Mouse (Mus musculus) midbrain, embryonic 12.5 days (tissue): Measurements from ENCODE around the gene Gdf9. TPM values are rescaled to one million over a fixed set of nuclear protein-coding genes. Genes with fewer than 3 reads are reported as not detected.
A peak's percentile ranks its signal among the peaks of the same experiment; 100 is the strongest.

Experiments used
- ATAC-seq: fragments of 200-750 bp; cut with Nextera tagmentation; 2 replicates; pipeline ENCODE4 v1.8.0; 2017; ENCODE audit warnings: low read depth, moderate TSS enrichment, moderate library complexity; ENCODE audit not compliant: low FRiP score
- H3K27ac ChIP-seq: fragments of 300-500 bp; sonication (generic); replicated peaks from 2 replicates; pipeline ENCODE4 v1.5.1; 2016; ENCODE audit warnings: mild to moderate bottlenecking
- H3K27me3 ChIP-seq: fragments of 300-500 bp; sonication (generic); 2 replicates; pipeline ENCODE4 v1.6.1; 2016; ENCODE audit warnings: mild to moderate bottlenecking
- H3K36me3 ChIP-seq: fragments of 300-500 bp; sonication (generic); 2 replicates; pipeline ENCODE4 v1.6.1; 2016
- H3K4me1 ChIP-seq: fragments of 300-500 bp; sonication (generic); 2 replicates; pipeline ENCODE4 v1.6.1; 2016
- H3K4me2 ChIP-seq: fragments of 300-500 bp; sonication (generic); replicated peaks from 2 replicates; pipeline ENCODE4 v1.6.1; 2016; ENCODE audit warnings: mild to moderate bottlenecking, moderate library complexity
- H3K4me3 ChIP-seq: fragments of 300-500 bp; sonication (generic); 2 replicates; pipeline ENCODE4 v1.5.1; 2016; ENCODE audit warnings: mild to moderate bottlenecking
- H3K9ac ChIP-seq: fragments of 300-500 bp; sonication (generic); replicated peaks from 2 replicates; pipeline ENCODE4 v1.6.1; 2016; ENCODE audit warnings: mild to moderate bottlenecking, moderate library complexity
- H3K9me3 ChIP-seq: fragments of 300-500 bp; sonication (generic); 2 replicates; pipeline ENCODE4 v1.6.1; 2016; ENCODE audit warnings: mild to moderate bottlenecking
- WGBS: fragments of 180-500 bp; shearing (Covaris S2); methylation state at CpG from one replicate; pipeline ENCODE4 v1.1.7; 2016; 5-methylcytosine and 5-hydroxymethylcytosine counted together
- polyA plus RNA-seq: library from polyadenylated mRNA; unstranded; fragments of >200 nt; fragmentation: Nextera tagmentation; extraction: Ambion mirVana; gene quantifications from 2 replicates; pipeline ENCODE4 v1.2.1, GENCODE M21; 2016

The Gdf9 gene
- polyA plus RNA-seq, 1 experiment from 2014 or later = 3.0 TPM

DNA sequence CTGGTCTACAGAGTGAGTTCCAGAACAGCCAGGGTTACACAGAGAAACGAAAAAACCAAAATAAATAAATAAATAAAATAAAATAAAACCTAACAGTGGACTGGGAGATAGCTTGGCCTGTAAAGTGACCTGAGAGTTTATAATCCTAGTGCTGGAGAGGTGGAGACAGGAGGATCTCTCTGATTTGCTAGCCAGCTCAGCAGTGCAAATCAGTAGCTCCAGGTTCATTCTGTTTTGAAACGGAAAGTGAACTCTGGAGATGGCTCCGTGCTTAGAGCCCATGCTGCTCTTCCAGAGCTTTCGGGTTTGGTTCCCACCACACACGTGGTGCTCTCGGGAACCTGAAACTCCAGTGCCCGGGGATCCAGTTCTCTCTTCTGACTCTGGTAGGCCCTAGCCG, 17.2 kb downstream of the Gdf9 start:
- ATAC-seq = no peak
- H3K4me2 ChIP-seq = no peak overlapping the region
- no peaks in the 10 kb centered on the region for H3K9me3 ChIP-seq
- H3K4me3 ChIP-seq = no peak overlapping the region
- no peaks in the 10 kb centered on the region for H3K4me1 ChIP-seq
- no peak overlapping the region for H3K27ac ChIP-seq
- H3K9ac ChIP-seq = no peak overlapping the region
- H3K36me3 ChIP-seq = no peaks in the 10 kb centered on the region
- peaks cover 4% of the 10 kb centered on the region; the same call in 1 of the 2 replicates for H3K27me3 ChIP-seq
- WGBS = 88% methylated on average over 8 of the region's 8 CpGs

DNA sequence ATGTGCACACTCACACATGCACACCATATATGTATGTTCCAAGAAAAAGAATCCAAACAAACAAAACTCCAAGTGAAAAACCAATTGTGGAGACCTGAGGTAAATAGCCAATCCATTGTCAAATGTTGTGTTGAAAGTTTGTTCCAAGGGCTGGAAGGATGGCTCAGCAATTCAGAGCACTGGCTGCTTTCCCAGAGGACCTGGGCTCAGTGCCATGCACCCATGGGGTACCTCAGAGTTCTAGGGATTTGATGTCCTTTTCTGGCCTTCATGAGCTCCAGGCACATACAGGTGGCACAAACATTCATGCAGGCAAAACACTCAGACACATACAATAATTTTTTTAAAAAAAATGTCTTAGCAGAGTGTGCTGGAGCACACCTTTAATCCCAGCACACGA, 17.7 kb downstream of the Gdf9 start:
- Histone ChIP-seq H3K4me3 (no peak overlapping the region), H3K4me1 (no peaks in the 10 kb centered on the region), H3K27me3 (peaks cover 4% of the 10 kb centered on the region; the same call in 1 of the 2 replicates), H3K9me3 (no peaks in the 10 kb centered on the region), H3K9ac (no peak overlapping the region), H3K27ac (no peak overlapping the region), H3K36me3 (no peaks in the 10 kb centered on the region), H3K4me2 (no peak overlapping the region)
- WGBS = 88% methylated on average over 1 of the region's 1 CpGs
- no peak for ATAC-seq

DNA sequence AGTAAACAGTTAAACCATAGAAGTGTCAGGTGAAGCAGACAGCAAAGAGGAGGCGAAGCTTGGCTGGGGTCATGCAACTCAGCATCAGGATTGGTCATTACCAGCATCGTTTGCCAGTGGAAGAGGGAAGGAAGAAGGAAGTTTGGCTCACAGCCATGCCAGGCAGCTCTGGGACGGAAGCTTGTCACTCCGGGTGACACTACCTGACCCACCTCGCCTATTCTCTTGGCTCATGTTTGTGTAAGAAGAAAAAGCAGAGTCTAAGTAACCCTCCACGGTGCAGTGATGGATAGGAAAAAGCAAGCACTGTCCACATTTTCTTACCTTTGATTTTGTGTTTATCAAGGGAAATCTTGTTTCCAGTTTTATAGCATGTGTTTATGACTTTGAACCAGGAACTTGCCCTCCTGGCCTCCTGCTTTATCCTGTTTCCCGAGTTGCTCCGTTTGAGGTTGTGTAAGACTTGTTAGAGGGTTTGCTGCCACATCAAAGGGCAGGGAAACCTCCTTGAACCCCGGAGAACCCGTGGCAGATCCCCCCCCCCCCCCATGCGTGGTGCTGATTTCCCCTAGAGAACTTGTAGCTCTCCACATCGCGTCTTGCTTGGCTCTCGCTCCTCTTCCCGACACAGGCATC, 19.4 kb downstream of the Gdf9 start:
- Histone ChIP-seq H3K27ac (no peak overlapping the region), H3K9me3 (no peaks in the 10 kb centered on the region), H3K4me3 (no peak overlapping the region), H3K36me3 (no peaks in the 10 kb centered on the region), H3K27me3 (peaks cover 13% of the 10 kb centered on the region), H3K4me1 (no peaks in the 10 kb centered on the region), H3K4me2 (no peak overlapping the region), H3K9ac (no peak overlapping the region)
- no peak for ATAC-seq
- WGBS = 65% methylated on average over 15 of the region's 15 CpGs

GRCm38 (mm10) chr11:53451361-53451760, 20.5 kb downstream of the Gdf9 start:
- ATAC-seq = no peak
- Histone ChIP-seq H3K9me3 (no peaks in the 10 kb centered on the region), H3K9ac (no peak overlapping the region), H3K27ac (no peak overlapping the region), H3K4me3 (no peak overlapping the region), H3K36me3 (no peaks in the 10 kb centered on the region), H3K4me1 (no peaks in the 10 kb centered on the region), H3K27me3 (peaks cover 23% of the 10 kb centered on the region), H3K4me2 (no peak overlapping the region)
- 80% methylated on average over 2 of the region's 2 CpGs for WGBS

DNA sequence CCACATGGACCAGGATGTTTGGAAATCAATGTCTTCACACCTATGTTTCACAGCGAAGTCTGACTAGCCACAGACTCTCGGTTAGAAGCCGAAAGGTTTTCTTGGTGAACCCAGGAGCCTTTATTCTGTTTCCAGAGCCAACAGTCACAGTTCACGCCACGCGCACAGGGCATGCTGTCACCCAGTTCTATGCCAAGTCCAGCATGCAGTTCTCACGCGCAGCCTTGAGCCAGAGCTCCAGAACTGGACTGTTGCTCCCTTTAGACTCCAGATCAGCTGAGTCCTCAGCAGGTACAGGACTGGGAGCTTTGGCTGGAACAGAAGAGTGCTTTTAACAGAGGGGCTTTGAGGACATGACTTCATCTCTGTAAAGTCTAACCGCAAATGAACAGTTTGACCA, 21.6 kb downstream of the Gdf9 start:
- no peak for ATAC-seq
- Histone ChIP-seq H3K27ac (no peak overlapping the region), H3K36me3 (no peaks in the 10 kb centered on the region), H3K4me1 (peaks cover 7% of the 10 kb centered on the region; the same call in 1 of the 2 replicates), H3K4me2 (no peak overlapping the region), H3K27me3 (peaks cover 34% of the 10 kb centered on the region), H3K4me3 (no peak overlapping the region), H3K9me3 (no peaks in the 10 kb centered on the region), H3K9ac (no peak overlapping the region)
- 94% methylated on average over 9 of the region's 9 CpGs for WGBS

GRCm38 (mm10) chr11:53453031-53453430, 22.2 kb downstream of the Gdf9 start:
- 86% methylated on average over 5 of the region's 5 CpGs for WGBS
- peaks cover 8% of the 10 kb centered on the region; the same call in 1 of the 2 replicates for H3K4me1 ChIP-seq

GRCm38 (mm10) chr11:53456474-53457371, 25.9 kb downstream of the Gdf9 start, which contains the start of the genes Gm10447 and Shroom1:
Gene Gm10447, minus strand, starts transcription at chr11:53457110.
Gene Shroom1, plus strand, starts transcription at chr11:53457205.
- WGBS = 5% methylated on average over 42 of the region's 42 CpGs
- Histone ChIP-seq H3K27me3 (peaks cover 72% of the 10 kb centered on the region), H3K4me1 (peaks cover 8% of the 10 kb centered on the region; the same call in 1 of the 2 replicates), H3K4me3 (peak within 1 kb of the TSS; percentile 49), H3K9ac (peak within 1 kb of the TSS; percentile 49), H3K27ac (no peak within 1 kb of the TSS), H3K4me2 (peak within 1 kb of the TSS; percentile 81), H3K36me3 (no peaks in the 10 kb centered on the region), H3K9me3 (no peaks in the 10 kb centered on the region)
- peak; percentile 41; the same call in 1 of the 2 replicates for ATAC-seq

More at GRCm38 (mm10) chr11:53453031-53453430, 22.2 kb downstream of the Gdf9 start:
- H3K4me2 ChIP-seq = no peak overlapping the region
- H3K9ac ChIP-seq = no peak overlapping the region
- H3K27me3 ChIP-seq = peaks cover 40% of the 10 kb centered on the region
- no peak overlapping the region for H3K27ac ChIP-seq
- no peaks in the 10 kb centered on the region for H3K36me3 ChIP-seq
- H3K9me3 ChIP-seq = no peaks in the 10 kb centered on the region
- no peak overlapping the region for H3K4me3 ChIP-seq
- no peak for ATAC-seq

- Histone ChIP-seq H3K9ac (peak overlapping the region; percentile 49), H3K4me3 (peak overlapping the region; percentile 49), H3K36me3 (no peaks in the 10 kb centered on the region), H3K9me3 (no peaks in the 10 kb centered on the region), H3K27ac (no peak overlapping the region), H3K4me2 (peak overlapping the region; percentile 81), H3K4me1 (peaks cover 8% of the 10 kb centered on the region; the same call in 1 of the 2 replicates), H3K27me3 (peaks cover 75% of the 10 kb centered on the region)
- ATAC-seq = 0 out of 2 replicates have a peak, but pooled peaks have one; percentile 9
- 7% methylated on average over 29 of the region's 29 CpGs for WGBS
These were observed 26.6 kb downstream of the Gdf9 start for GRCm38 (mm10) chr11:53457372-53457954.

- no peak for ATAC-seq
- Histone ChIP-seq H3K27ac (no peak overlapping the region), H3K4me2 (no peak overlapping the region), H3K4me1 (peaks cover 18% of the 10 kb centered on the region), H3K36me3 (no peaks in the 10 kb centered on the region), H3K4me3 (no peak overlapping the region), H3K9me3 (no peaks in the 10 kb centered on the region), H3K9ac (no peak overlapping the region), H3K27me3 (peaks cover 90% of the 10 kb centered on the region)
- 66% methylated on average over 3 of the region's 3 CpGs for WGBS
These were observed 28.2 kb downstream of the Gdf9 start for GRCm38 (mm10) chr11:53458996-53459395.

GRCm38 (mm10) chr11:53460192-53460591, 29.4 kb downstream of the Gdf9 start:
- Histone ChIP-seq H3K9ac (no peak overlapping the region), H3K36me3 (no peaks in the 10 kb centered on the region), H3K4me3 (no peak overlapping the region), H3K4me1 (peaks cover 18% of the 10 kb centered on the region), H3K4me2 (no peak overlapping the region), H3K9me3 (no peaks in the 10 kb centered on the region), H3K27me3 (peaks cover 93% of the 10 kb centered on the region), H3K27ac (no peak overlapping the region)
- 81% methylated on average over 3 of the region's 3 CpGs for WGBS
- no peak for ATAC-seq

DNA sequence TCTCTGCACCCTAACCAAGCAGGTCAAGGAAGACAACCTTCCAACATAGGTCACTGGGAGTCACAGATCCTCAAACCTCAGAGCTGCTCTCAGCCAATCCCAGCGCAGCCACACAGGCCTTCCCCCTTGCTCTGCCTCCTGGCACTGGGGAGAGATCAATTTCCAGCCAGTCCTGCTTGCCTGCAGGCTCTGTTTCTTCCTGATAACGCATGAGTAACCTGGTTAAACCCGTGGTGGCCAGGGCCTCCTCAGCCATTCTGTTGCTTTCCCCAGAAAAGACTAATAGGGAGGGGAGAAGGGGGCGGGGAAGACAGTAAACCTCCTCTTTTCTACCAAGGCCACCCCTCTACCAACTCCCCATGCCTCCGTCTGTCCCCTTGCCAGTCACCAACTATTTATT, 30.9 kb downstream of the Gdf9 start:
- H3K4me3 ChIP-seq = no peak overlapping the region
- no peak for ATAC-seq
- peaks cover 95% of the 10 kb centered on the region for H3K27me3 ChIP-seq
- H3K27ac ChIP-seq = no peak overlapping the region
- no peaks in the 10 kb centered on the region for H3K9me3 ChIP-seq
- no peak overlapping the region for H3K9ac ChIP-seq
- peaks cover 24% of the 10 kb centered on the region for H3K4me1 ChIP-seq
- H3K4me2 ChIP-seq = no peak overlapping the region
- WGBS = 25% methylated on average over 5 of the region's 5 CpGs
- H3K36me3 ChIP-seq = no peaks in the 10 kb centered on the region
